Mouse (Mus musculus): ENCODE data around the gene Bcl2. TPM values are rescaled to one million over a fixed set of nuclear protein-coding genes. Genes with fewer than 3 reads are reported as not detected.

The Bcl2 gene
- total and polyA plus RNA-seq, 3 experiments: 30.9 to 87.0 (median 38.8) TPM

- Histone ChIP-seq H3K9ac (ENCODE audit: control insufficient read depth, low read depth, low read length, poor library complexity, severe bottlenecking) (no peak overlapping the region), H3K79me2 (ENCODE audit: control insufficient read depth, insufficient read depth, low read length, poor library complexity) (no peaks in the 10 kb centered on the region; the same call in 1 of the 2 replicates), H3K27ac (ENCODE audit: control insufficient read depth, low read depth, low read length) (no peak overlapping the region), H3K9me3 (replicated peaks; ENCODE audit: insufficient read depth, low read length) (no peaks in the 10 kb centered on the region), H3K4me3 (ENCODE audit: control insufficient read depth in 1 of 2, insufficient read depth in 1 of 2, low read depth in 2 of 2, low read length in 2 of 2) (no peak overlapping the region), H3K4me1 (ENCODE audit: control insufficient read depth in 1 of 2, insufficient read depth in 2 of 2, low read length in 2 of 2) (no peaks in the 10 kb centered on the region), H3K27me3 (ENCODE audit: control insufficient read depth in 1 of 2, insufficient read depth in 2 of 2, low read length in 2 of 2) (no peaks in the 10 kb centered on the region), H3K36me3 (ENCODE audit: control insufficient read depth in 1 of 2, insufficient read depth in 2 of 2, low read length in 2 of 2) (no peaks in the 10 kb centered on the region)
- DNase-seq (ENCODE audit: low read depth, low spot score): no peak
- TF ChIP-seq ELF1 (IDR thresholded peaks at IDR 0.05; ENCODE audit: low read depth, low read length) (no peak), CHD2 (IDR thresholded peaks at IDR 0.05; ENCODE audit: low read length) (no peak), TBP (IDR thresholded peaks at IDR 0.05; ENCODE audit: low read depth, low read length) (no peak), MXI1 (IDR thresholded peaks at IDR 0.05; ENCODE audit: low read depth, low read length) (no peak), ETS1 (IDR thresholded peaks at IDR 0.05; ENCODE audit: low read depth, low read length) (no peak), MYC (IDR thresholded peaks at IDR 0.05; ENCODE audit: low read depth, low read length) (no peak), NRF1 (IDR thresholded peaks at IDR 0.05; ENCODE audit: insufficient read depth, low read depth, low read length, poor library complexity, severe bottlenecking) (no peak), ZKSCAN1 (IDR thresholded peaks at IDR 0.05; ENCODE audit: low read depth, low read length) (no peak), E2F4 (IDR thresholded peaks at IDR 0.05; ENCODE audit: borderline replicate concordance, low read depth, low read length) (no peak), GATA1 (IDR thresholded peaks at IDR 0.05; ENCODE audit: low read depth, low read length) (no peak), ZMIZ1 (IDR thresholded peaks at IDR 0.05; ENCODE audit: low read depth, low read length) (no peak), HCFC1 (IDR thresholded peaks at IDR 0.05; ENCODE audit: low read depth, low read length) (no peak), MAZ (IDR thresholded peaks at IDR 0.05; ENCODE audit: low read depth, low read length) (no peak), ZNF384 (IDR thresholded peaks at IDR 0.05; ENCODE audit: low read depth, low read length) (no peak), USF1 (IDR thresholded peaks at IDR 0.05; ENCODE audit: low read depth, low read length) (no peak), NELFE (IDR thresholded peaks at IDR 0.05; ENCODE audit: low read depth, low read length) (no peak)
These were observed 128.7 kb downstream of the Bcl2 start for GRCm38 (mm10) chr1:106585349-106585748.

- TF ChIP-seq E2F4 (IDR thresholded peaks at IDR 0.05; ENCODE audit: borderline replicate concordance, low read depth, low read length) (no peak), MAX (IDR thresholded peaks at IDR 0.05; ENCODE audit: low read length) (no peak), MYC (IDR thresholded peaks at IDR 0.05; ENCODE audit: low read depth, low read length) (no peak), JUND (IDR thresholded peaks at IDR 0.05; ENCODE audit: low read depth, low read length) (no peak)
- no peak overlapping the region for H3K27ac ChIP-seq (ENCODE audit: control insufficient read depth, low read depth, low read length)
- no peak for DNase-seq (ENCODE audit: low read depth, low spot score)
These were observed 129.2 kb downstream of the Bcl2 start for GRCm38 (mm10) chr1:106584824-106585223.

More at GRCm38 (mm10) chr1:106584824-106585223, 129.2 kb downstream of the Bcl2 start:
- no peak overlapping the region for H3K9ac ChIP-seq (ENCODE audit: control insufficient read depth, low read depth, low read length, poor library complexity, severe bottlenecking)
- no peaks in the 10 kb centered on the region for H3K9me3 ChIP-seq (replicated peaks; ENCODE audit: insufficient read depth, low read length)
- H3K4me1 ChIP-seq (ENCODE audit: control insufficient read depth in 1 of 2, insufficient read depth in 2 of 2, low read length in 2 of 2): peaks cover 0 to 2% of the 10 kb centered on the region in 2 experiments; a peak in 1 of 4 replicates
- H3K27me3 ChIP-seq (ENCODE audit: control insufficient read depth in 1 of 2, insufficient read depth in 2 of 2, low read length in 2 of 2): no peaks in the 10 kb centered on the region
- no peak overlapping the region for H3K4me3 ChIP-seq (ENCODE audit: control insufficient read depth in 1 of 2, insufficient read depth in 1 of 2, low read depth in 2 of 2, low read length in 2 of 2)
- H3K79me2 ChIP-seq (ENCODE audit: control insufficient read depth, insufficient read depth, low read length, poor library complexity): no peaks in the 10 kb centered on the region; the same call in 1 of the 2 replicates
- H3K36me3 ChIP-seq (ENCODE audit: control insufficient read depth in 1 of 2, insufficient read depth in 2 of 2, low read length in 2 of 2): peaks cover 0 to under 1% of the 10 kb centered on the region in 2 experiments; a peak in 1 of 4 replicates
